Mouse (Mus musculus) neutrophil, adult 5-6 weeks (primary cell): ENCODE data around the gene Sos1. TPM values are rescaled to one million over a fixed set of nuclear protein-coding genes. Genes with fewer than 3 reads are reported as not detected.

Experiments
- ATAC-seq: fragments of 151-379, 151-347 bp; 2 replicates; pipeline ENCODE4 v1.8.0; 2017; ENCODE audit warnings: mild to moderate bottlenecking, moderate TSS enrichment; ENCODE audit not compliant: insufficient number of reproducible peaks, poor library complexity, low FRiP score, severe bottlenecking; ENCODE audit errors: extremely low read depth
- total RNA-seq: library from RNA; stranded (forward); fragments of 200-1000 nt; gene quantifications from 2 replicates; pipeline ENCODE4 v1.2.3, GENCODE M21; 2017

Gene Sos1
- total RNA-seq, 1 experiment from 2014 or later: 15.9 TPM

DNA sequence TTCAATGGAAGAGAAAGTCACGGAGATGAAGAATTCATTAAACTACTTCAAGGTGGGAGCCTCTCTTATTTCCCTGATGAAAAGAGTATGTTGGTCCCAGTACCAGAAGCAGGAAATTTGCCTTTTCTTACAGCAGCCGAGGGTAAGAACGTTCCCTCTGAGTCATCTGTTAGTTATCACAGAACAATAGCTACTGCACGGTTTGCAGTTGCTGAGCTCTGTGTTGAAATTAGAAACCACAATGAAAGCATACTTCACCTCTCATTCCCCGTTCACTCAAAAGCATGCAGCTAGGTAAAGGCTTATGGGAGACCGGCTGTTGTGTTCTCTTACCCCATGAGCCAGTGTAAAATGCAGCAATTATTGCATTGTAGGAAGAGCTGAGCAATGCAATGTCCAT is 133.0 kb downstream of the Sos1 start:
- ATAC-seq: no peak

DNA sequence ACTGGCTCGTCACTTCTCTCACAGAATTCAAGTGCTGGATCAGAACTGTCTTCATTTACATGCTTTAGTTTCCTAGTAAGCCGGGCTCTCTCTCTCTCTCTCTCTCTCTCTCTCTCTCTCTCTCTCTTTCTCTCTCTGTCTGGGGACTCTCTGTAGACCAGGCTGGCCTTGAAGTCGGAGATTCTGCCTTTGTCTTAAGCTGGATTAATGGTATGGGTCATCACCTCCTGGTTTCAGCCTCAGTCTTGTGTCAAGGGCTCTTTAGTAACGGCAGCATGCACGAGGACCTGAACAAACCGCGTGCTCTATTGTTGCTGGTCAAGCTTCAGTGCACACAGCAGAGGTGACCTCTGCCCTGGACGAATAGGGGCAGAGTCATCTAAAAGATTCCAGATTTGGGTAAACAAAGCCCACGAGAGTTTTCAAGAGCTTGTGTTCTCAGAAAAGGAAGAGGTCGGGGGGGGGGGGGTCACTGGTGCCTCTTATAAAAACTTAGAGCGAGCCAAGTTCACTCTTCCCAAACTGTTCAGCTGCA is 133.6 kb downstream of the Sos1 start:
- ATAC-seq: no peak

DNA sequence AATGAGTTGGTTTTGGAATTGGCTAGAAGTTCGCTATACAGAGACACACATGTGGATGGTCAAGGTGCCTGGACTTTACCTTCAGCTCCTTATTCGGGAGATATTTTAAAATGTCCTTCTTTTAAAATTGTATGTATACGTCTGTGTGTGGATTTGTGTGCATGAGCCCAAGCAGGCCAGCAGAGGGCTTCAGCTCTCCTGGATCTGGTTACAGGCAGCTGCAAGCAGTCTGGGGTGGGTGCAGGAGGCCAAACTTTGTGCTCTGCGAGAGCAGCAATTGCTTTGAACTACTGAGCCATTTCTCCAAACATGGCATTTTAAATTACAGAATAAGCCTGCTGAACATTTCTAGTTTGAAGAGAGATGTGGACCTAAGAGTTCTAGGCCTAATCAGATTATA is 135.0 kb downstream of the Sos1 start:
- ATAC-seq: no peak

Other genes starting within 250 kb of the Sos1 start
- 1.7 and 1.8 TPM in 2 replicates for gene Morn2, start 190.2 kb downstream of the Sos1 start, total RNA-seq
- gene Dhx57, start 190.0 kb downstream of the Sos1 start, total RNA-seq: 71.6 and 74.3 TPM in 2 replicates
- gene Arhgef33, start 173.0 kb downstream of the Sos1 start, total RNA-seq: not detected in 2 replicates
- not detected in 2 replicates for gene Gm10190, start 106.9 kb downstream of the Sos1 start, total RNA-seq
- gene Cdkl4, start 97.4 kb upstream of the Sos1 start, total RNA-seq: 0.86 and 0.93 TPM in 2 replicates
- 10.1 and 11.3 TPM in 2 replicates for gene Map4k3, start 248.0 kb upstream of the Sos1 start, total RNA-seq